Mouse (Mus musculus): ENCODE measurements around the gene Svop. TPM values are rescaled to one million over a fixed set of nuclear protein-coding genes. Genes with fewer than 3 reads are reported as not detected.

Svop gene
- total RNA-seq, 2 experiments from 2014 or later = 170 to 182 TPM

- Histone ChIP-seq H3K27ac (no peak overlapping the region), H3K4me3 (no peak overlapping the region)
- no peak for DNase-seq (ENCODE audit: low spot score in 2 of 2)
- no peak for TF ChIP-seq CTCF (conservative IDR thresholded peaks at IDR 0.05)
Observed at GRCm38 (mm10) chr5:113981843-113982242, 109.5 kb downstream of the Svop start.

DNA sequence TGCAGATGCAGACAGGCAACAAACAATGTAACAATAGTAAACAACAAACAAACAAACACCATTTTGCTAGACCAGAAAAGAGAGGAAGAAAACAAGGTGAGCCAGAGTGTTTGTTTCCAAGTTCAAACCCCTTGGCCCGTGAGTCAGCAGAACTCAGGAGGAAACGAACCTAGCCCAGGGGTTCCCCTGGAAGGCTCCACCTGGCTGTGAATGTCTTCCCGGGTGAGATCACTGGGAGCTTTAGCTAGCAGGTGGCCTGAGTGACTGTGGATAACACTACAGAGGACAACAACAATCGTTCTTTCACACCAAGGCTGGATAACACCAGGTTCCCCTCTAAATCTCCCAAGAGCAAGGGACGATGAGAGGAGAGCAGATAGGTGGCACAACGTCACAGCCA, 110.2 kb downstream of the Svop start:
- TF ChIP-seq CTCF (conservative IDR thresholded peaks at IDR 0.05) = no peak
- H3K27ac ChIP-seq = no peak overlapping the region
- no peak overlapping the region for H3K4me3 ChIP-seq
- no peak for DNase-seq (ENCODE audit: low spot score in 2 of 2)

GRCm38 (mm10) chr5:113980511-113980910, 110.9 kb downstream of the Svop start:
- Histone ChIP-seq H3K4me3 (no peak overlapping the region), H3K27ac (no peak overlapping the region)
- no peak for DNase-seq (ENCODE audit: low spot score in 2 of 2)
- TF ChIP-seq CTCF (conservative IDR thresholded peaks at IDR 0.05) = no peak

- H3K27ac ChIP-seq = no peak overlapping the region
- TF ChIP-seq CTCF (conservative IDR thresholded peaks at IDR 0.05) = no peak
- DNase-seq (ENCODE audit: low spot score in 2 of 2) = no peak
- no peak overlapping the region for H3K4me3 ChIP-seq
Observed at GRCm38 (mm10) chr5:113977309-113977708, 114.1 kb downstream of the Svop start.

Other genes with a start within 250 kb of the Svop start
- 100 to 1,000 TPM in 1 of 2 experiments, 10 to 100 TPM in 1; 95.2 to 101 TPM for gene Coro1c, start 182.8 kb downstream of the Svop start, total RNA-seq (2021)
- 10 to 100 TPM; 25.8 to 28.1 TPM for gene Ssh1, start 97.7 kb downstream of the Svop start, total RNA-seq (2021)
- not detected for gene Dao, start 87.9 kb downstream of the Svop start, total RNA-seq (2021)
- gene Usp30, start 26.1 kb downstream of the Svop start, total RNA-seq (2021) = 10 to 100 TPM; 37.8 to 39.0 TPM
- 1 to 10 TPM; 4.8 to 5.1 TPM for gene Alkbh2, start 36.6 kb upstream of the Svop start, total RNA-seq (2021)
- 1 to 10 TPM; 2.4 to 2.5 TPM for gene Ung, start 38.8 kb upstream of the Svop start, total RNA-seq (2021)
- 1 to 10 TPM; 5.3 to 7.8 TPM for gene Acacb, start 55.0 kb upstream of the Svop start, total RNA-seq (2021)
- not detected for gene Foxn4, start 182.2 kb upstream of the Svop start, total RNA-seq (2021)
- gene Myo1h, start 197.6 kb upstream of the Svop start, total RNA-seq (2021) = 1 to 10 TPM; 3.8 to 5.6 TPM